Mouse (Mus musculus): ENCODE measurements around the gene Usp44. TPM values are rescaled to one million over a fixed set of nuclear protein-coding genes. Genes with fewer than 3 reads are reported as not detected.

Gene Usp44
- polyA plus RNA-seq, 1 experiment from 2014 or later, result 6.6 TPM

DNA sequence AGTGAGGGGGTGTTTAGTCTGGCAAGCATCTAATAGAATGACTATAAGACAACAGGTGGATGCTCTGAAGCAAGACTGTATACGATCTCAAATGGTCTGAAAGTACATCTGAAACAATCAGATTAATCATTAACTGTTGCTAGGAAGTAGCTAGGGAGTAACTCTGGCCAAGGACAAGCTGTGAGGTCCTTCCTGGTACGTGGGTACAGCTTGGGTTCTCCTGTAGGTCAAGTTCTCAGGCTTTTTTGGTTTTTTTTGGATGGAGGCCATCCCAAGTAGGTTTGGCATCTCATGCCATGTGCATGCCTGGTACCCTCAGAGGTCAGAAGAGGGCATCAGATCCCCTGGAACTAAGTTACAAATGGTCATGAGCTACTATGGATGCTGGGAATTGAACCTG, 67.9 kb downstream of the Usp44 start:
- Histone ChIP-seq H3K4me3 (no peak overlapping the region), H3K9me3 (no peaks in the 10 kb centered on the region), H3K4me1 (no peaks in the 10 kb centered on the region), H3K27me3 (replicated peaks; ENCODE audit: low read depth, poor library complexity, severe bottlenecking) (no peaks in the 10 kb centered on the region), H3K27ac (replicated peaks) (no peak overlapping the region), H3K36me3 (replicated peaks) (no peaks in the 10 kb centered on the region)
- DNase-seq (ENCODE audit: low spot score), result no peak
- 72% methylated on average over 2 of the region's 2 CpGs for WGBS

GRCm38 (mm10) chr10:93899907-93900306, 68.6 kb downstream of the Usp44 start:
- DNase-seq (ENCODE audit: low spot score), result no peak
- Histone ChIP-seq H3K36me3 (replicated peaks) (no peaks in the 10 kb centered on the region), H3K27me3 (replicated peaks; ENCODE audit: low read depth, poor library complexity, severe bottlenecking) (no peaks in the 10 kb centered on the region), H3K27ac (replicated peaks) (no peak overlapping the region), H3K4me1 (no peaks in the 10 kb centered on the region), H3K4me3 (no peak overlapping the region), H3K9me3 (no peaks in the 10 kb centered on the region)
- 91% methylated on average over 11 of the region's 11 CpGs for WGBS

DNA sequence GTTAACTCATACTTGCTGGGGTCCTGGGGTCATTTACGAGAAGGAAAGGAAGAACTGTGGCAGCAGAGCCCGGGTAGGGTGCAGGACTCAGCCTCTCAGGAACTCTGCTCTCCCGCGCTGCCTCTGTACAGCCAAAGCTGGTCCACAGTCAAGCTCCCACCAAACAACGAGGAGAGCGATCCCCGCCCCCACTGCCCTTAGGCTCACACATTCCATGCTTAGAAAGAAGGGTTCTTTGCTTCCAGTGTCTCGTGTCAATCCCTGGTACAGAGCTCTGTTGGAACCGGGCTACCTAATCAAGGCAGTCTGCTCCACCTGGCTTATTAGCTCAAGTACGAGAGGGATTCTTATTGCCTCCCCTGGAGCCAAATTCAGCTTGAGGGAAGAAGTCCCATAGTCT, 76.0 kb downstream of the Usp44 start:
- Histone ChIP-seq H3K36me3 (replicated peaks) (no peaks in the 10 kb centered on the region), H3K27me3 (replicated peaks; ENCODE audit: low read depth, poor library complexity, severe bottlenecking) (no peaks in the 10 kb centered on the region), H3K4me1 (peaks cover 30% of the 10 kb centered on the region), H3K9me3 (no peaks in the 10 kb centered on the region), H3K4me3 (no peak overlapping the region), H3K27ac (replicated peaks) (no peak overlapping the region; the same call in 1 of the 2 replicates)
- peak; percentile 60 for DNase-seq (ENCODE audit: low spot score)
- WGBS, result 31% methylated on average over 10 of the region's 10 CpGs

Other genes with a start within 250 kb of the Usp44 start
- 189 TPM in 2 replicates for gene Snrpf, start 241.8 kb upstream of the Usp44 start, polyA plus RNA-seq (2016; fragmentation: Nextera tagmentation; extraction: Ambion mirVana)
- 0.41 and 0.87 TPM in 2 replicates for gene Ntn4, start 190.9 kb upstream of the Usp44 start, polyA plus RNA-seq (2016; fragmentation: Nextera tagmentation; extraction: Ambion mirVana)
- gene Metap2, start 65.5 kb downstream of the Usp44 start, polyA plus RNA-seq (2016; fragmentation: Nextera tagmentation; extraction: Ambion mirVana), result 243 and 251 TPM in 2 replicates
- 24.8 and 25.0 TPM in 2 replicates for gene Vezt, start 204.3 kb downstream of the Usp44 start, polyA plus RNA-seq (2016; fragmentation: Nextera tagmentation; extraction: Ambion mirVana)
- gene Fgd6, start 204.4 kb downstream of the Usp44 start, polyA plus RNA-seq (2016; fragmentation: Nextera tagmentation; extraction: Ambion mirVana), result 4.0 and 4.5 TPM in 2 replicates

Measured in embryonic facial prominence, embryonic 10.5 days (tissue).